Mouse (Mus musculus): ENCODE measurements around the gene Adora2b. TPM values are rescaled to one million over a fixed set of nuclear protein-coding genes. Genes with fewer than 3 reads are reported as not detected.

Adora2b gene
- polyA plus RNA-seq (2015; fragmentation: Nextera tagmentation; extraction: Ambion mirVana): 1.0 and 1.9 TPM in 2 replicates

DNA sequence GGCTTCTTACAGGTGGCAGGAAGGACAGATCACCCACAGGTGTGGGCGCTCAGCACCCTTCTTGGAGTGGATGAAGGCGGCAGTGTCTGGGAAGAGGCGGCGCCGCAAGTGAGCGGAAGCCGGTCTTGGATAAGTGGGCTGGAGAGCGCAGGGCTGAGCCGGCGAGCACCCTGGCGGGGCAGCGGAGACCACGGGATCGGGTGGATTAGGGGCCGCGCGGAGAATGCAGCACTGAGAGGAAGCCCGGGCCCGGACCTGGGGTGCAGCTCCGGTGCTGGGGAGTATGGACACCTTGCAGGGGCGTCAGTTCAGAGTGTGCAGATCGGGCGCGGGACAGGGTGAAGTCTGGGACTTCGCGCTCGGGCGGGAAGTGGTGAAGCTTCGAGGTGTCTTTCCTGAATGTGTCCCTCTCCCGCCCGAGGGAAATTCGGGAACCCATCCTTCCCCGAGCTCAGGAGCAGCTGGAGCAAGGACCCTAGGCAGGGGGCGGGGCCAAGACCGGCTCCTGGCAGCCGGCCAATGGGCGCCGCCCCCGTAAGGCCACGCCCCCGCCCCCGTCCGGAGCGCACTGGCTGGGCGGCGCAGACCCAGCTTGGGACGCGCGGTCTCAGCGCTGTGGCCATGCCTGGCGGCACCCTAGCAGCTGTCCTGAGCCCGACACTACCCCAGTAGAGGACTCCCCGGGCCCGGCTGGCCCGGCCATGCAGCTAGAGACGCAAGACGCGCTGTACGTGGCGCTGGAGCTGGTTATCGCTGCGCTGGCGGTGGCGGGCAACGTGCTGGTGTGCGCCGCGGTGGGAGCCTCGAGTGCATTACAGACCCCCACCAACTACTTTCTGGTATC lies at the start of gene Adora2b:
Gene Adora2b (plus strand): TSS at position 584 of the 844 bp plus-strand sequence.
- Histone ChIP-seq H3K27ac (no peak within 1 kb of the TSS), H3K4me2 (peak within 1 kb of the TSS; percentile 96), H3K4me3 (peak within 1 kb of the TSS; percentile 55), H3K27me3 (peaks cover 45% of the 10 kb centered on the region), H3K9ac (peak within 1 kb of the TSS; percentile 46), H3K36me3 (no peaks in the 10 kb centered on the region), H3K9me3 (replicated peaks) (no peaks in the 10 kb centered on the region), H3K4me1 (replicated peaks) (peaks cover 14% of the 10 kb centered on the region)
- peak; percentile 77 for ATAC-seq (replicated peaks; ENCODE audit: insufficient number of reproducible peaks, insufficient read depth, low FRiP score, low read depth)
- under 1% methylated on average over 69 of the region's 69 CpGs for WGBS

DNA sequence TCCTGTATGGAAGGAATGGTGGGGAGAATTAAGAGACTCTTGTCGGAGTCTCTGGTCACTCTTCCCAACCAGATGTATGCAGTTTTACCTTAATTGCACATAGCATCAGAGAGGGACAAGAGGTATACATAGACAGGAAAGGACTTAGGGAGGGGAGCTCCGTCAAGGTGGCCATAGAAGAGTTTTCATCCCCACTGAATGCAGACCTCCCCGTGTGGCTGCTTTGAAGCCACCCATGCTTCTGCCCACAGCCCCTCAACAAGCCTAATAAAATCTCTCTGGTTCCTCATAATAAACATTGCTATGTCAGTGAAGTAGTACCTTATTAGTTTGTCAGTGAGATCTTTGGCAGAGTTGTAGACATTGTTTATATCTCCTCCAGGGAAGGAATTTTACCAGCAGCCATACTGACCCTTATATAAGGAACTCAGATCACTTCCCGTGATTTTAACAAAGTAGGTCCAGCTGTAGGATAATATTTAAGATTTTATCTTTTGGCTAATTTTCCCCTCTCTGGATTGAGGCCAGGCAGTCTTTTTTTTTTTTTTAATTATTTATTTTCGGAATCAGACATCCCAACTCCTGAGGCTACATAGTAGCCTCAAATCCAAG lies 47.8 kb upstream of the Adora2b start:
- Histone ChIP-seq H3K4me3 (no peak overlapping the region), H3K9me3 (replicated peaks) (no peaks in the 10 kb centered on the region), H3K27ac (no peak overlapping the region), H3K36me3 (no peaks in the 10 kb centered on the region), H3K4me2 (no peak overlapping the region), H3K27me3 (no peaks in the 10 kb centered on the region), H3K4me1 (replicated peaks) (no peaks in the 10 kb centered on the region), H3K9ac (no peak overlapping the region)
- ATAC-seq (replicated peaks; ENCODE audit: insufficient number of reproducible peaks, insufficient read depth, low FRiP score, low read depth): no peak
- 66% methylated on average over 5 of the region's 5 CpGs for WGBS

DNA sequence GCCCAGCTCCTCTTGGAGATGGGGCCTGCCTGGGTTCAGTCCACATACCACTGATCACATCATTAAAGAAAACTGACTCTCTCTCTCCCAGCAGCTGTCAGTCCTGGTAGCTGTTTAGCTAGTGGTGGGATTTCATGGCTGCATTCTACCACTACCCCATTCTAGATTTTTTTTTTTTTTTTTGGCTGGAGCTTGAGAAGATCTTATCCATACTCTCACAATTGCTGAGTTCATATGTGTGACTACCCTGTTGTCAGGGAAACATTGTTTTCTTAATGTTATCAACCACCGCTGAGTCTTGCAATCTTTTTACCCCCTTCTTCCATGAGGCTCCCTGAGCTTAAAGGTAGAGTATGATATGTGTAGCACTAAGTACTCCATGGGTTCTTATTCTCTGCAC lies 46.1 kb upstream of the Adora2b start:
- H3K36me3 ChIP-seq: no peaks in the 10 kb centered on the region
- 70% methylated on average over 1 of the region's 1 CpGs for WGBS
- no peak for ATAC-seq (replicated peaks; ENCODE audit: insufficient number of reproducible peaks, insufficient read depth, low FRiP score, low read depth)
- H3K27ac ChIP-seq: no peak overlapping the region
- no peaks in the 10 kb centered on the region for H3K4me1 ChIP-seq (replicated peaks)
- H3K4me2 ChIP-seq: no peak overlapping the region
- H3K27me3 ChIP-seq: no peaks in the 10 kb centered on the region
- no peak overlapping the region for H3K4me3 ChIP-seq
- H3K9me3 ChIP-seq (replicated peaks): no peaks in the 10 kb centered on the region
- no peak overlapping the region for H3K9ac ChIP-seq

DNA sequence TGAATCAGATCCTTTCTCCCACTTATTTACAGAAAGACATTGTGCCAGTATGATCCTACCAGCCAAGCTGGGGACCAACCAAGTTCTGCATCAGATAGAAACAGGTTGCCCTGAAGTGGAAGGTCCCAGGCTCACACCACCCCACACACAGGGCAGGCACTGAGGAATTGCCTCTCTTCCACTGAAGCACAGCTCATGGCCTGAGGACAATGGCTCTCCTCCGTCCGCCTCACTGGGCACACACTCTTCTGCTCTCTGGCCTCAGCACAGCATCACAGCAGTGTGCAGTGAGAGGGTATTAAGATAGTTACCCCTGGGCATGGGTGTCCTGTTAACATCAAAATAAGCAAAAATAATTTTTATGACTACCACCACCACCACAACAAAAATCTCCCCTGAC lies 39.7 kb upstream of the Adora2b start:
- H3K27ac ChIP-seq: no peak overlapping the region
- H3K4me1 ChIP-seq (replicated peaks): no peaks in the 10 kb centered on the region
- WGBS: 91% methylated on average over 2 of the region's 2 CpGs
- no peaks in the 10 kb centered on the region for H3K9me3 ChIP-seq (replicated peaks)
- H3K9ac ChIP-seq: no peak overlapping the region
- no peak overlapping the region for H3K4me3 ChIP-seq
- no peak for ATAC-seq (replicated peaks; ENCODE audit: insufficient number of reproducible peaks, insufficient read depth, low FRiP score, low read depth)
- no peaks in the 10 kb centered on the region for H3K27me3 ChIP-seq
- no peaks in the 10 kb centered on the region for H3K36me3 ChIP-seq
- no peak overlapping the region for H3K4me2 ChIP-seq

DNA sequence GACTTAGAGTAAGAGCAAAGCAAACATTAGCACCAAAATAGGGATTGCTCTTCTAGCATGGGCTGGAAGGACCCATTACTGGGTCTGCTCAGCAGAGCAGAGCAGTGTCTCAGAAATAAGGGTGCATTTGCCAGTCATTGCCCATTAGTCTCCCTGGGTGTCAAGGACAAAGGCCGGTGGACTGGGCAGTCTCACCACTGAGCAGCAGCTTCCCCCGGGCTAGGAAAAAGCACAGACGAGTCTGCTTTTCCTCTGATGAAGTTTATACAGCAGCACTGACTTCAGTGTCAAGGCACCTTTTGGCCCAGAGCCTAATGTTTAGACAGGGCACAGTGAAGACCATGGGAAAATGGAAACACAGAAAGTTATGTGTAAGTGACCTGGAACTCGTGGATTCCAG lies 38.9 kb upstream of the Adora2b start:
- H3K27me3 ChIP-seq: no peaks in the 10 kb centered on the region
- no peak overlapping the region for H3K27ac ChIP-seq
- no peak overlapping the region for H3K4me2 ChIP-seq
- no peaks in the 10 kb centered on the region for H3K9me3 ChIP-seq (replicated peaks)
- WGBS: 48% methylated on average over 4 of the region's 4 CpGs
- H3K9ac ChIP-seq: no peak overlapping the region
- no peak for ATAC-seq (replicated peaks; ENCODE audit: insufficient number of reproducible peaks, insufficient read depth, low FRiP score, low read depth)
- H3K4me3 ChIP-seq: no peak overlapping the region
- no peaks in the 10 kb centered on the region for H3K36me3 ChIP-seq
- no peaks in the 10 kb centered on the region for H3K4me1 ChIP-seq (replicated peaks)

DNA sequence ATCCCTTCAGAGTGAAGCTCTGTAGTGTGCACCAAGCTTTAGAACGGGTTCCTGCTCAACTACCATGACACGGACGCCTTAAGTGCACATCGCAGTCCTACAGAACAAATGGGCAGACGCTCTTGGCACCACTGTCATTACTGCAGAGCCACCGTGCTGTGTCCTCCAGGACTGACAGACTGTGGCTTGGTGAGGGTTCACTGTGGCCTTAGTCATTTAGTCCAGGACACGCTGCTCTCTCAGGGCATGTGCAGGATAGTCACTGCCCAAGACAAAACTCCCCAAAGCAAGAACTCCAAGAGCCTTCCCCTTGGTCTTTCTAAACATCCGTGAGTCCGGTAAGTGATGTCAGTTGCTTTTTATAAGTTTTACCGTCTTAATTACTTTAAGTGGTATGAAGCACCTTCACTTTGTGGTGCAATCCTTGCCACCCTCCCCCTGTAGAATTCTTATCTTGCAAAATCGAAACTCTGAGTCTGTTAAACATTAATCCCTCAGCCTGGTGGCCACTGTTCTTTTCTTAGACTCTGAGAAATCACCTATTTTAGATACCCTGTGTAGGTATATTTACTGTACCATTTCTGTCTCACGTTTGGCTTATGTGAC lies 35.3 kb upstream of the Adora2b start:
- no peaks in the 10 kb centered on the region for H3K36me3 ChIP-seq
- ATAC-seq (replicated peaks; ENCODE audit: insufficient number of reproducible peaks, insufficient read depth, low FRiP score, low read depth): no peak
- no peak overlapping the region for H3K4me3 ChIP-seq
- H3K27me3 ChIP-seq: no peaks in the 10 kb centered on the region
- H3K27ac ChIP-seq: no peak overlapping the region
- no peaks in the 10 kb centered on the region for H3K4me1 ChIP-seq (replicated peaks)
- H3K4me2 ChIP-seq: no peak overlapping the region
- H3K9ac ChIP-seq: no peak overlapping the region
- no peaks in the 10 kb centered on the region for H3K9me3 ChIP-seq (replicated peaks)
- WGBS: 84% methylated on average over 12 of the region's 12 CpGs

DNA sequence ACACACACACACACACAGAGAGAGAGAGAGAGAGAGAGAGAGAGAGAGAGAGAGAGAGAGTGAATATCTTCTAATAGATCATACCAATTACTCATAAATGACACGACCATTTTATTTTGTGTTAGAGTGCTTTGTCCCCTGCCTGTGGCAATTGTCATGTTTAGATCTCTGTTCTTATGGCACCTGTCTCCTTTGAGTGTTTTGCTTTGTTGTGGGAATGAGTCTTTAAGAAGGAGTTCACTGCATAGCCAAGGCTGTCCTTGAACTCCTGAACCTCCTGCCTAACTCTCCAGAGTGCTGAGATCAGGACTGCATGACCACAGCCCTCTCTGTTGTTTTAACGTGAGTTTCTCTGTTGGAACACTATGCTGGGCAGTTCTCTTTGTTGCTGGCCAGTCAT lies 33.7 kb upstream of the Adora2b start:
- WGBS: 66% methylated on average over 2 of the region's 2 CpGs
- ATAC-seq (replicated peaks; ENCODE audit: insufficient number of reproducible peaks, insufficient read depth, low FRiP score, low read depth): no peak

DNA sequence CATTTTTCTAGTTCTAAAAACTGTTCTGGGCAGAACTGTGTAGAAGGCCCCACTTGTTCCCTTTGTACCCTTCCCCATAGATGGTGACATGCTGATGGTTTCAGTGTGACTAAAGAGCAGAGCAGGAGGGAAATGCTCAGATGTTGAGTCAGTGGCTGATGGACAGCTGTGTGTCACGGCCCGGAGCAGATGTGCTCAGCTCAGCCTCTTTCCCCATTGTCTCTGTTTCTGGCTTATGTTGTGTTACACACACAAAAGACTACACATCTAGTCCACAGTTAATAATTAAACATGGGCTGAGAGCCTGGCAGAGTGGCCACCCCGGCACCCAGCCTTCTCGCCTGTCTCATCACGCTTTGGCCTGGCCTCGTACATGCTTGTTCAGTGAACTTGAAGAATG lies 31.0 kb upstream of the Adora2b start:
- Histone ChIP-seq H3K4me3 (no peak overlapping the region), H3K9me3 (replicated peaks) (no peaks in the 10 kb centered on the region), H3K4me1 (replicated peaks) (peaks cover 14% of the 10 kb centered on the region), H3K27ac (no peak overlapping the region), H3K9ac (no peak overlapping the region), H3K27me3 (no peaks in the 10 kb centered on the region), H3K36me3 (no peaks in the 10 kb centered on the region), H3K4me2 (no peak overlapping the region)
- 80% methylated on average over 6 of the region's 6 CpGs for WGBS
- no peak for ATAC-seq (replicated peaks; ENCODE audit: insufficient number of reproducible peaks, insufficient read depth, low FRiP score, low read depth)

More for the DNA sequence above, 33.7 kb upstream of the Adora2b start:
- Histone ChIP-seq H3K27ac (no peak overlapping the region), H3K4me2 (no peak overlapping the region), H3K9ac (no peak overlapping the region), H3K4me1 (replicated peaks) (no peaks in the 10 kb centered on the region), H3K27me3 (no peaks in the 10 kb centered on the region), H3K9me3 (replicated peaks) (no peaks in the 10 kb centered on the region), H3K4me3 (no peak overlapping the region), H3K36me3 (no peaks in the 10 kb centered on the region)

DNA sequence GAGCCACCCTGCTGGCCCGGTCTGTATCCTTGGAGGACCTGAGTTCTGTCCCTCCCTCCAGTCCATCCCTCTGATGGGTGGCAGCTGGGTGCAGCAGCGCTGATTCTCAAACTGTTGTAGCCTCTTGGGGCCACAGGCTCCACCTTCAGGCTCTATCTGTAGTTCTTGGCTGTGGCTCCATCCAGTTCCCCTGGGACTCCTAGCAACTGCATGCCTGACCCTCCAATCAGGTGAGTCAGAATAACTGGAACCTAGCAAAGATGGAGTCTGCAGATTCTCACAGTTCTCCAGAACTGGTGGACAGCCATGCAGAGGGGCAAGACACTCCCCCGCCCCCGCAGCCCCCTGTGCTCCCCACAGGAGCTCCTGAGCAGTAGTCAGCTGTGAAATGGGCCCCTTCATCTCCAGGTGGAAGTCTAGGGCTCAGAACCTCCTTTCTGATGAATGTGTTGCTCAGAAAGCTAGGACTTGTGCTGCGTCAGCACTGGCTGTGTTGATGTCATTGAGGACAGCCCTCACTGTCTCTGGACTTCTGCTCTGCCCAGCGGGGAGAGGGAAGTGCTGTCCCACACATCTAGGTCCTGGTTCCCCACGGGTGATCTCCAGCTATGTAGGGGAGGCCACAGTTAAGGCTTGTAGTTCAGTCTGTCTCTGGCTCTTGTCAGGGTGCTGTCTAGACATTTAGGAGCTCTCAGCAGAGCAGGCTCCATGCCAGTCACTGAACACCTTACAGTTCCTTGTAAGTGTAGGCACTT lies 27.9 kb upstream of the Adora2b start:
- Histone ChIP-seq H3K36me3 (no peaks in the 10 kb centered on the region), H3K4me1 (replicated peaks) (peaks cover 27% of the 10 kb centered on the region), H3K4me3 (no peak overlapping the region), H3K27me3 (no peaks in the 10 kb centered on the region), H3K4me2 (no peak overlapping the region), H3K27ac (no peak overlapping the region), H3K9me3 (replicated peaks) (no peaks in the 10 kb centered on the region), H3K9ac (no peak overlapping the region)
- no peak for ATAC-seq (replicated peaks; ENCODE audit: insufficient number of reproducible peaks, insufficient read depth, low FRiP score, low read depth)
- 52% methylated on average over 7 of the region's 7 CpGs for WGBS

DNA sequence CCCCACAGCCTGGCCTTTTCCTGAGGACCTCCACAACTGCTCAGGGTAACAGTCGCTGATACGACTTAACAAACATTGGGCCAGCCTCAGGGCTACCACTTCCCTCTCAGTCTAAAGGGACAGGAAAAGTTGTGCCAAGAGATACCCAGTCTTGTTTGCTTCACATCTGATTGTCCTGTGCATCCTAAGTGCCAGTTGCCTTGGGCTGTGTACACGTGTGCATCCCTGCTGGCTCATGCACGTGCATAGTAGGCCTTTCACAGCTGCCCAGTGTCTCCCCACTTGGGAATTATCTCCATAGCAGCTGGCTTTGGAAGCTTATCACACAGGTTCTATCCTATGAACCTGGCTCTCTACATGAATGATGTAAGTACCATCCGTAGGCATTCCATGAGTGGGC lies 25.4 kb upstream of the Adora2b start:
- Histone ChIP-seq H3K9me3 (replicated peaks) (no peaks in the 10 kb centered on the region), H3K4me2 (no peak overlapping the region), H3K27me3 (no peaks in the 10 kb centered on the region), H3K27ac (no peak overlapping the region), H3K9ac (no peak overlapping the region), H3K4me1 (replicated peaks) (peaks cover 27% of the 10 kb centered on the region), H3K36me3 (no peaks in the 10 kb centered on the region), H3K4me3 (no peak overlapping the region)
- 75% methylated on average over 5 of the region's 5 CpGs for WGBS
- no peak for ATAC-seq (replicated peaks; ENCODE audit: insufficient number of reproducible peaks, insufficient read depth, low FRiP score, low read depth)

DNA sequence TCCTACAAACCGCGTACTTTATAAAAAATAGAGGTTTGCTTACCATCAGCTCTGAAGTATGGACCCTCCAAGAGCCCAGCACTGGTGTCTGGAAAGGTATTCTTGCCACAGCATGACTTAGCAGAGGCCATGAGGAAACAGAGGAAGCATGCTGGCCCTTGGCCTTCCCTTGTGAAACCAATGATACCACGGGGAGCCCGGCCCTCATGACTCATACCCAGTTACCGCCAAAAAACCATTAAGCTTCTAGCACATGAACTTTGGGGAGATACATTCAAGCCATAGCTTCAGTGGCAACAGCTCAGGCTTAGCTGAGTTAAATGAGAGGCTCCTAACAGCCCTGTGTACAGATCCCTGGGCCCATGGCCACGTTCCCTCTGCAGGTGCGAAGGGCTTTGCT lies 24.8 kb upstream of the Adora2b start:
- Histone ChIP-seq H3K4me1 (replicated peaks) (peaks cover 27% of the 10 kb centered on the region), H3K27ac (no peak overlapping the region), H3K4me2 (no peak overlapping the region), H3K9me3 (replicated peaks) (no peaks in the 10 kb centered on the region), H3K9ac (no peak overlapping the region), H3K4me3 (no peak overlapping the region), H3K27me3 (no peaks in the 10 kb centered on the region), H3K36me3 (no peaks in the 10 kb centered on the region)
- WGBS: 84% methylated on average over 7 of the region's 7 CpGs
- no peak for ATAC-seq (replicated peaks; ENCODE audit: insufficient number of reproducible peaks, insufficient read depth, low FRiP score, low read depth)
